Mouse (Mus musculus): ENCODE data around the gene Vav2.

DNA sequence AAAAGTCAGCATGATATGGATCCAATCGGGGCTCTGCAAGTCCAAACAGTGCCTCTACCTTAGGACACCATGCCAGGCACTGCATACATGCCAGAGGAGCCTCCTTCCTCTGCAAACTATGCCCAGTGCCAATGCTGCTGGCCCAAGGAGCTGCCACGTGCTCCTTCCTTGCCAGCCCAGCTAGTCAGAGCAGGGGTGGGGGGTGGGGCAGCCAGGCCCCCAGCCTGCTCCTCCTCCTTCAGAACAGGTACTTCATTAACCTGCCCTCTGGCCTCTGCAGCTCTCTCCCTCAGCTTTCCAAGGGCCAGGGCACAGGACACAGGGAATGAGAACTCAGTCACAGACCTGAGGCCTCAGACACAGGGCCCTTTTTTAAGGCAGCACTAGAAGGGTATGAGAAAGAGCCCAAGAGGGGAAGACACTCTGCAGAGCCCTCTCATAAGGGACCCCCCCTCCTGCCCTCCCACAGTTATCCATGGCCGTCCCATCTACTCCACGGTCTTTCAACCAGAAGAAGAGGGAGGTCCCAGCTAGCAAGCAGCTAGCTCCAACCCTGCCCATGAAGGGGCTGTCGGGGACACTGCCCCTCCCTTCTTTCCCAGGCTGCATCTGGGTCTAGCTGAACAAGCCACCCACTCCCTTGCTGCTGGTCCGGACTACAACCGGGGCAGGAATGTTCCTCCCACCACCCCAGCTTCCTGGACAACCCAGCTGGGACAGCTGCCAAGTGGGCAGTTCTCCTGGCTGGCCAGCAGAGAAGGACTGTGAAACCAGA lies 179.9 kb downstream of the Vav2 start:
- TF ChIP-seq CEBPB (IDR thresholded peaks at IDR 0.05; ENCODE audit: low read depth) (no peak), MAX (IDR thresholded peaks at IDR 0.05) (no peak), CTCF (IDR thresholded peaks at IDR 0.05; ENCODE audit: control insufficient read depth, insufficient read depth, insufficient read length) (no peak), USF1 (IDR thresholded peaks at IDR 0.05; ENCODE audit: low read depth) (no peak), FOSL1 (IDR thresholded peaks at IDR 0.05; ENCODE audit: insufficient read depth, low read length, poor library complexity, severe bottlenecking) (no peak)
